Mouse (Mus musculus) left cerebral cortex, postnatal 36 days (tissue): ENCODE data around the gene Gmds. TPM values are rescaled to one million over a fixed set of nuclear protein-coding genes. Genes with fewer than 3 reads are reported as not detected.
A peak's percentile ranks its signal among the peaks of the same experiment; 100 is the strongest.

ENCODE experiments used
- DNase-seq, 2 experiments: peaks; one replicate each; pipeline ENCODE4 v3.0.0; 2021 to 2022; ENCODE audit warnings: low spot score in 2 of 2, mixed read lengths in 1 of 2
- intact Hi-C: fragments of 180-260 bp; cut with DNase I; formaldehyde crosslinking; loops from one replicate; pipeline ENCODE4 v1.15.1; 2025
- total RNA-seq, 2 experiments: library from RNA; stranded (reverse); gene quantifications; 2 replicates each; pipeline ENCODE4 v1.2.3; 2021

Gmds gene
- total RNA-seq, 2 experiments from 2014 or later: 10.3 to 12.8 TPM

DNA sequence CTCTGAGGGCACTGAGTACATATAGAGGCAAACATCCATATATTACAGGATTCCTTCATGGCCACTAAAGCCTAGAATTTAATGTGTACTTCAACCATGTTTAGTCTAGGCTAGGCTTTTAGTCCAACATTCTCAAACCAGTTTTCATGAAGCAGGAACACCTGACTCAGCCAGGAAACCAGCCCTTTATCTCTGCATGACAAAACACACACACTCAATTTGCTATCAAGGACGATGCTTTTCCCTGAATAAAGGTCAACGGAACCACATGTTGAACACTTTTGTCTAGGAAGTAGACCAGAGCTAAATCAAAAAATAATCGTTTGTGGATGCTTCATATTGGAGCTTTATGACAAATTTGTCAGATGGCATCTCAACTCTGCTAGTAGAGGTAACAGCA is 429.5 kb downstream of the Gmds start:
- DNase-seq: no peak
- intact Hi-C loops: no loop called here

DNA sequence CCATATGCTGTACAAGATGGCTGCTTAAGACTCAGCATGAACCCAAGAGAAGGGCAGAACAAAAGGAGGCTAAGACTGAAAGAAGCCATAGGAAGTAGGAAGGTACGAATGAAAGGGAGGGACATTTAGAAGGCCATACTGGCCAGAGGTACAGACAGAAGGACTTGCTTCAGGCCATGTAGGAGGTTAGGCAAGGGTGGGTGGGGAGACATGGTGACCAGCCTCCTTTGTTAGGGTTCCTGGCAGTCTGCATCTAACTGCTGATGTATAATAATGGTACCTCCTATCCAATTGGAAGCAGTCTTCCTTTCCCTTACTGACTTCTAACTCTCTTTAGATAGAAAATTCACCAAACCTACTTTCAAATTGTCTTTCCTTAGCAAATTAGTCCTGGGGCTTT is 432.0 kb downstream of the Gmds start:
- intact Hi-C loops: no loop called here
- no peak for DNase-seq

DNA sequence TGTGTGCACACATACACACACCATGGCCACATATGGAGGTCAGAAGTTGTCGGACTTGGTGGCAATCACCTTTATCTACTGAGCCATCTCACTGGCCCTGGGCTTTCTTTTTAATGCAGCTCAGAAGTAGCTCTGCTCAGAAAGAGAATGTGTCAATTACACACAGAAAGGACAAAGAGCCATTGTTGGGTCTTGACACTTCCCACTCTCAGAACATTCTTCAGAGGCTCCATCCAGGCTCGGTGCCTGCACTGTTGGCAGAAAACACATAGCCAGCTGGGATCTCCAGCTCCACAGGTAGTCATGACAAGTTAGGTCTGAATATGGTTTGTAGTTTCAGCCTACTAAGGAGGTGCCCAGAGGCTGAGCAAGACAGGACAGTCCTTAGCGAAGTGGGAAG is 438.3 kb downstream of the Gmds start:
- intact Hi-C loops: no loop called here
- DNase-seq: no peak

DNA sequence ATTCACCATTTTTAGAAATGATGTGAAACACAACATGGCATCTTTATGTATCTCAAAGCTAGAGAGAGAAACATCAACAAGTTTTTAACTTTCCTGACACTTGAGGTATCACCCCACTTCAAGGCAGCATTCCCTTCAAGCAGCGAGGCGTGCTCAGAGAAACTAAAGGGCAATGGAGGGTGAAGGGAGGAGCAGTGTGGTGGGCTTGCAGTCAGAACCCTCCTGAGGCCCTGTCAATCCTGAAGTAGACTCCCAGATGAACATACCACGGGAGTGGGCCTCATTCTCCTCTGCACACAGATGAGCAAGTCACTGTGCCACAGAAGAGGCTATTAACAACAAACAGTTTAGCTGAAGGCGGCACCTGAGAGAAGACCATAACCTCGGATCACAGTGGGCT is 439.1 kb downstream of the Gmds start:
- intact Hi-C loops: no loop called here
- DNase-seq: no peak

DNA sequence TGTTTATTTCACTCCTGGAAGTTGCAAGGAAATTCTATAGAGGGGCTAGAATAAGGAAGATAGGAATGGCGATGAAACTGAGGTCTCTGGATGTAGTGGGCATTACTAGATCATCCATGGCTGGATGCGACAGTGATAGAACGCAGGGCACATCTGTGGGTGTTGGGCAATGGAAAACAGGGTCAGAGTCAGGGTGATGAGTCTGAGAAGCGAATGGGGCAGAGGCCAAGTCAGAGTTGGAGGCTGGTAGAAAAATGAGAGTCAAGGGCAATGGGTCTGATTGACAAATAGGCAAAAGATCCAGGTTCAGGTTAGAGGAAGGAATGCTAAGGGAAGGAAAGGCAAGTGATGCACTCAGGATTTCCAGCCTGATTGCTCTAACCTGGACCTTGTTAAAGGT is 441.0 kb downstream of the Gmds start:
- intact Hi-C loops: no loop called here
- no peak for DNase-seq

DNA sequence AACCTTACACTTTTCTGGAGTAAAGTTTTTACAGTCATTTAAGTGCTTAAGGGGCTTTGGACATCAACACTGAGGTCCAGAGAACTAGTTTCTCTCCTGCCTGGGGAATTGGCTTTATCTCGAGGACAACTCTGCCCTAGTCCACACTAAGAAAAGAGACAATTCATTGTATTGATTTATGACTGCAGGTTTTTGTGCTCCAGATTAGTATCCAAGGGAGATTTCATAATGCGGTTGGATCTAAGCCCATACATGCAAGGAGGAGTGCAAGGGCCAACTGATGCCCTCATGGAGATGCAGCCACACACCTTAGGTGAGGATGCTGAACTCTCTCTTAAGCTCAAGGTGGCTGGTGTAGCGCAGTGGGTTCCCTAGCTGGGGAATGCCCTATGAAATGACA is 444.0 kb downstream of the Gmds start:
- intact Hi-C loops: no loop called here
- no peak for DNase-seq

DNA sequence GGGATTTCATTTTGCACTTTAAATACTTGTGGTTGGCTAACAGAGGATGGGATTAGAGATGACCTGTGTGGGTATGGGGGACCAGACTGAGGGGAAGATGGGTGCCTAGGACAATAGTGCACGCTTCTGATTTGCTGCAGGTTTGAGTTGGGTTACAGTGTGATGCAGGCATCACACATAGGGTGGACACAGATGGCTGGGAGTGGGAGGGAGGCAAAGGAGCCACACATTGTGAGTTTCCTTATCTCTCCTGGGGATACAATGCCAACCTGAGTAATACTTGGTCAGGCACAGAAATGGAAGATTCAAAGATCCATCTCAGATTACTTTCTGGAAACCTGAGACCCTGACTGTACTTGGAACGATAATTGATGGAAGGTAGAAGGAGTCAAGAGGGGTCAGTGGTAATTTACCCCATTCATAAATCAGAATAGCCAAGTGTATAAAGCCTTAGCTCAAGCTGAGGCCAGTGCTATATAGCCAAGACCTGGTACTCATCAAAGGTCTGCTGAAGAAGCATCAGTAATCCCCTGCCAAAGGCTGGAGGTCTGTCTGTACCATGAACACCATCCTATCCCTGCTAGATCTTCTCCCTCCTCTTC is 445.5 kb downstream of the Gmds start:
- no peak for DNase-seq

DNA sequence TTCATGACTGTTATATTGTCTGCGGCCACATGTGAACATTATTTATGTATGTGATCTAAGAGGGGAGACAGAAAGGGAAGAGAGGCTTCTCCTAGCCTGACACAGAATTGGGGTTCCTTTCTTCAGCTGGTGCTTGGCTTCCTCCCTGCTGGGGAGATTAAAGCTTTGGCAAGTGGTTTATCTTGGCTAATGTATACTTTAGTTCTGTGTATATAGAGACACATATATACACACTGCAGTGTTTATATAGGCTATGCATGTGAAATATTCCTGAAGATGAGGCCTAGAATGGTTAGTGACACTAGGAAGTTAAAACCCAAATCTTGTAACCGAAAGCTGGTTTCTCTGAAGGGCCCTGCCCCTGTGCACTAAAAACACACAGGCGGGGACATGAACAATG is 450.0 kb downstream of the Gmds start:
- DNase-seq: no peak
- intact Hi-C loops: no loop called here

More for the DNA sequence above, 445.5 kb downstream of the Gmds start:
- intact Hi-C loops: no loop called here

DNA sequence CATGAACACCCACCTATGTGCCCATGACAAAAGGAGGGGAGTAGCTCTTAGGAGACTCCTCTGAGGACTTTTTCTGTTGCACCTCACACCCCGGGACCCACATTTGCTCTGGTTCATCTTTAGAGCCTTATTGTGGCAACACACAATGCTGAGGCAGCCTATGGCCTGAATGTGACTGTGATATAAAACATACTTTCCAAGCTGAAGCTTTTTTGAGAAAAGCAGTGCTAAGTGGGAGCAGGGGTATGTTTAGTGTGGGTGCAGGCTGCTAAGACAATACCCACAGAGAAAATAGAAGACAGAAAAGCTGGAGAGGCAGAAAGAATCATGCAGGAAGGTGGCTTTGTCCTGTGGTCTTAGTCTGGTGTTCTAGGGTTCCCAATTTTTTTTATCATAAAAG is 452.8 kb downstream of the Gmds start:
- DNase-seq: no peak
- intact Hi-C loops: no loop called here

DNA sequence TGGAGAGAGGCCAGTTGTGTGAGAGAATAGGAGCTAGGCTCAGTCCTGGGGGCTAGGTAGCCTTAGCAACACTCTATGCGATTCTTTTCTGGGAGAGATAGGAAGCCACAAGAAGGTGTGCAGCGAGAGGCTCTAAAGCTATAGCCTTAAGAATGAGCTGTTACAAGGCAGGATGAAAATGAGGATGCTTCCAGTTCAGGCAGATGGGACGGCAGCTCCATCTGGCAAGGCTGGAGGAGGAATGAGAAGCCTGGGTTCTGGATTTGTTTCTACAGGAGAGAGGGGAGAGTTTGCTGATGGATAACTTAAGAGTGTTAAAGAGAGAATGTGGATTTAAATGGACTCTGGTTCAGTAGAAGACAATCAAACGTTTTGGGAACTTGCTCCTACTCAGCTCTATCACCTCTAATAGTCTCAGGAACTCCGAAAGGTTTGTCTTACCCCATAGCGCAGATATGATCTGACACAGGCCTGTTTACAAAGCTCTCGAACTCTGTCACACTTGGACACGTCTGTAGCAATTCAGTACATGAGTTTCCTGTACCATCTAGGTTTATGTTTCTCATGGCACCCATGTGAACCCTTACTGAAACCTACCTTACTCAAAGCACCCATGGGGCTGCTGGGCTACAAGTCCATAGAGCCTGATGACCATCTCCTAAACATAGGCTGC is 459.6 kb downstream of the Gmds start:
- intact Hi-C loops: no loop called here
- DNase-seq: peak; percentile 21 to 31

DNA sequence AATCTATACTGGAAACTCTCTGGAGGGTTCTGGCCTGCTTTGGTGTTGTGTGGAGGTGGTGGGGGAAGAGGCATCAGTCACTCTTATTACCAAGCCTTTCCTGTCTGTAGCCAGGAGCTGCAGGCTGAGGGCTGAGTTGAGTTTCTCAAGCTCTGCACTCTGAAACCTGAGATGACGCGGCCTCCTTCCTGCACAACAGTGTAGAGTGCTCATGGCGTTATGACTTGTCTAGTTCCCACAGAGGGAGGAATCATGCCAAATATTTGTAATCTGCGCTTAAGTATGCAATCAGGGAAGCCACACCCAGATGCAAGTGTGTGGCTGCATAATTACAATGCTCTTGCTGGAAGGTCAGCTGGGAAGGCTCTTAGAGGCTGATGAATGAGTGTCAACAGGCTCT is 461.5 kb downstream of the Gmds start:
- no peak for DNase-seq
- intact Hi-C loops: no loop called here

DNA sequence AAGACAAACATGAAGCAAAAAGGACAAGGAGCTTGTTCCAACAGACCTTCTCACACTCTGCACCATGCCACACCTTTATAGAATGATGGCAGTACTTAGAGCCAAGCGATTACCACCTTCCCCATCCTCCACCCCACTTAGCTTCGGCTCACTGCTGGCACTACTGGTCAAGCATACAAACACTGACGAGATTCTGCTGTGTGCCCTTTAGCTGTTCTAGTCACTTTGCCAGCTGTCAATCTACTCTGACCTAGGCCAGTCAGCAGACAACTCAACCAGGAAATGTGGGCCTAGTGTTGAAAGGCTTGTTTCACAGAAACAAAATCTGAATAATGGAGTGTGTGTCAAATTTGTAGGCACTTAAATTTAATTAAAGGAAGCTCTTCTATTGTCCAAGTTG is 464.1 kb downstream of the Gmds start:
- no peak for DNase-seq
- intact Hi-C loops: no loop called here

DNA sequence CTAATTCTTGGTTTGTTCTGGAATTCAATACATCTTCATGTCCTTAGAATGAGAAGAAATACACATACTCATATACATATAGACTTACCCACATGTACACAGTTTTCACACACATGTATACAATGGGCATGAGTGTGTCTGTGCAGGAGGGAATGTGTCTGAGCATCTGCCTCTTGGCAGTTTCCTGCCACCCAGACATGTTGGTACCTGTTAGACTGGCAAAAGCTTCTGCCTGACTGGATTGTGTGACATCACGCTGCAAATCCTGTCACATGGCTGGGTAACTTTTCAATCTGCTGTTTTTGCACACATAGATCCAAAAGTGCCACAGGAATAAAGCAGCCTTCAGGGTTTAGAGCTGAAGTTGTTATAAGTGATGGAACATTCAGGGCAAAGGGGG is 465.3 kb downstream of the Gmds start:
- DNase-seq: no peak
- intact Hi-C loops: no loop called here

DNA sequence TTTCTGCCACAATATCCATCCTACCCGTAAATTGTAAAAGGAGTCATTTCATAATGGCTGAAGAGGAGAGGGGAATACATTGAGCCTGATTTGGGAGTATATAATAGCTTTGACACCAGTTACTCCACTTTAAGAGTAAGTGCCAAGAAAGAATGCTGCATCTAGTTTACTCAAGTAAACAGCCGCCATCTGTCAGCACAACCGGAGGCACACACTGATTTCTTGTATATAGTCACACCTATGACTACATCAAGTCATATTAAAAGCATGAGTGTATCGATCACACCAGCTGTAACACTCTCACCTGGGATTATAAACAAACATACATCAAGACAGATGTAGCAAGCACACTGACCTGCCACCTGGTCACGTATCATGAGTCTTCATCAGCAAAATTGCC is 473.8 kb downstream of the Gmds start:
- DNase-seq: no peak
- intact Hi-C loops: no loop called here

DNA sequence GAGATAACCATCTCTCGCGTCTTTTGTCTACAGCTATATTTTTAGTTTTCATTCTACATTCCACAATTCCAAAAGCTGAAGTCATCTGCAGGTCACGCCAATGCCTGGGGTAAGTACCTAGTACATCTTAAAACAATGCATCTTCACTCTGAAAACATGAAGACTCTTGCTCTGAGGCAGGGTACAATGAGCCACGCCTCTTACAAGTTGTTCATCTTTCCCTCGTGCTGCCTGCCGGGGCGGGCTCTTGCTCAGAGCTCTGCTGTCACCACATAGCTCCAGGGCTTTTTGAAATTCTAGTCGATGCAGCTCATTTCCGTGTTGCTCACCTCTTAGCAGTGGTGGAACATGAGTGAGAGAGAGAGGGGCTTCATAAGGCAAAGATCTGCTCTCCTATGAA is 475.1 kb downstream of the Gmds start:
- intact Hi-C loops: no loop called here

DNA sequence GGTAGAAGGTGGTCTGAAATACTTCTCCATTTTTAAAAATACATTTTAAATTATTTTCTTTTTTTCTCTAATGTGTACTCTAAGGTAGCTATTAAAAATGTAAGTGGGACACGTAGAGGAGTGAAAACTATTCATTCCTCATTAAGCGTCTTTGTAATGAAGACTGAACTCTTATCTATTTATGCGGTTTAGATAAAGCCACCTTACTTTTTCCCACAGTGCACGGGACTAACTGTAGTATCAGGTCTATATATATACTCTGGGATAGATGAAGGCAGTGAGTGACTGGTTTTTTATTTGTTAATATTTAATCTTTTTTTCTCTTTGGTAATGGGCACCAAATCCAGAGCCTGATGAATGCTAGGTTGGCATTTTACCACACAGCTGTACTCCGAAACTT is 478.3 kb downstream of the Gmds start:
- intact Hi-C loops: no loop called here
- DNase-seq: no peak

More for the DNA sequence above, 475.1 kb downstream of the Gmds start:
- DNase-seq: no peak

DNA sequence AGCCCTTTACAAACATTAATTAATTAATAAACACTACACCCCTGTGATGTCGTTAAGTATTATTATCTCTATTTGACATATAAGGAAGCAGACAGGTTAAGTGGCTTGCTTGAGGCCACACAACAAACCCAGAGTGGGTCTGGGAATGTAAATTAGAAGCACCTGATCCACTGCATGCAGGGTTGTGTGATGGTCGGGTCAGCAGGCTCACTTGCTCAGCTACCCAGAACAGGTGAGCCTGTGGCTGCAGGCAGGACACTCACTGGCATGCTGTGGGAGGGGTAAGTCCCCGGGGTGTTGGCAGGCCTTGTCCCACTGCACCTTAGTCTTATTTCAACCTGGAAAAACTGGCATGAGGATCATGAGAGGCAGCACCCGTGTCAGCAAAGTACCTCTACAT is 484.5 kb downstream of the Gmds start:
- intact Hi-C loops: no loop called here
- DNase-seq: no peak

DNA sequence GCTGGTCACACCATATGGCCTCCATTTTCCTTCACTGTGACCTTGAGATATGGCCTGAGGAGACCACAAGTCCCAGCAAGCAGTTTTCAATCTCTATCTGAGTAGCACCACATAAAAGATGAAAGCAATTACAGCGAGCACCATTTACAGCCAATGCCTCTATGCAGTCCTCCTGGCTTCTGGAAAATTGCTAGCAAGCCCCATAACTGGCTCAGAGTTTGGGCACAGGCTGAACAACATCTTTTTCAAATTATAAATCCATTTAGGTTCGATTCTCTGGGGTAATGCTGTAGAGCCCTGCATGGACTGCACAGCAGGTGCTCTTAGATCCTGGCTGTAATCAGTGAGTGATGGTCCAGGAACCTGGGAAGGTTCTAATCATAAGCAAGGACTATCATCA is 485.0 kb downstream of the Gmds start:
- intact Hi-C loops: no loop called here
- DNase-seq: no peak

DNA sequence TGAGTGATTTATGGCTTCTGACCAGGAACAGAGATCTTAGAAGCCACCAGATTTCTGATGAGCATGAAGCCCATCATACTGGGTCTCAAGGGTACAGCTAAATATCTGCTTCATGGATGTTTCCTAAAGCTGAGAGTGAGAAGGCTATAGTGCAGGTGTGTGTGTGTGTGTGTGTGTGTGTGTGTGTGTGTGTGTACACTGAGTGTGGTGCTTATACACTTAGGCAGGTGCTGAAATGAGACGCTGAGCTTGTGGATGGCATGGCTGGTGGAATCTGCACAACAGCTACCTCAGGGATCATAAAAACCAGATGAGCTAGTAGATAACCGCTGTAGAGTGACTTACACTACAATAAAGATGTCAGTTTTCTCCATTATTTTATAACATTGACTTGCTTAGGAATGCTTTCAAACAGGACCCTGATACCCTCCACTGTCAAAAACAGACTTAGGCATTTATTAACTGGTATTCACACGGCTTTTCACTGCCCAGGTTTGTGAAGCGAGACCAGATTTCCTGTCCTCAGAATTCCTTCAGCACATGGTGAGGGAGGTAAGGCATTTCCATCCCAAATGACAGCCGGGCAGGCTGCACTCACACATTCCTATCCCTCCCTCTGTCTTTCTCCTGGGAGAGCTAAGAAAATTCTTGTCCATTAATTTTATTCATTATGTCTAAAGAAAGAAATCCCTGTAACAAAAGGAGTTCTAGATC is 489.1 kb downstream of the Gmds start:
- no peak for DNase-seq
- intact Hi-C loops: no loop called here

DNA sequence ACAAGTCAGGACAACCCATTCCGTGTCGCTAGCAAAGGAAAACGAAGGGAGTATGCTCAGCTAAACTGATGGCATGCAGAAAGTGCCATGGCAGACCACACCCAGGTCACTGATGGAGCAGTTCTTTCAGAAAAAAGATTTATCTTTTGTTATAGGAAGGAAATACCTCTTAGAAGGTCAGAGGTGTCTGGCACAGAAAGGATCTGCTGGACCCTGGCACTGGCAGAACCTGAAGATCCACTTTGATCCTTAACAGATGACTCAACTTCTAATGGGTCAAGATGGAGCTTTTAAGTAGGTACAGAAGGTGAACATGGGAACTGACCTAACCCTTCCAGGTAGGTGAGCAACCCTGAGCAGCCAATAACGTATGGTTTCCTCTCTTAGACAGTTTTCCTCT is 502.7 kb downstream of the Gmds start:
- no peak for DNase-seq
- intact Hi-C loops: no loop called here

DNA sequence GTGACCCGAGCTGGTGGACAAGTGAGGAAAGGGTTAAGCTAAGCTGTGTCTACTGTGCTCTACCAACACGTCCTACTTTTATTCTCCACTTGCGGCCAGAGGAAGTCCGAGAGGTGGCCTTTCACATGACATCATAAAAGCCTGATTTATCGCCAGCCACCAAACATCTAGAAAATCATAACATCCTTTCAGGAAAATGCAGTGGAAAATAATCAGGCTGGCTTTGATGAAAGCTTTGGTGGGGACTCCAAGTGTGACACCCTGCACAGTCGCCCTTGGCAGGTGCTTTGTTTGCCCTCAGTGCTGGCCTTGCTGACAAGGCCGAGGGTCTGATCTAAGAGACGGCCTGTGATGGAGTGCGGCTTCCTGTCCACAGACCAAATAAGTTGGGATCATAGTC is 508.2 kb downstream of the Gmds start:
- DNase-seq: no peak
- intact Hi-C loops: no loop called here
